Mouse (Mus musculus) left cerebral cortex, adult 18-20 months (tissue): ENCODE results near the gene Mesp1. TPM values are rescaled to one million over a fixed set of nuclear protein-coding genes. Genes with fewer than 3 reads are reported as not detected.
A peak's percentile ranks its signal among the peaks of the same experiment; 100 is the strongest.

Experiments used
- DNase-seq, 2 experiments: peaks; one replicate each; pipeline ENCODE4 v3.0.0; 2021 to 2022; ENCODE audit warnings: low spot score in 2 of 2, mixed read lengths in 1 of 2
- total RNA-seq, 2 experiments: library from RNA; stranded (reverse); gene quantifications; 2 replicates each; pipeline ENCODE4 v1.2.3; 2021

Gene Mesp1
- total RNA-seq, 2 experiments from 2014 or later: 0.28 TPM; not detected in 1

DNA sequence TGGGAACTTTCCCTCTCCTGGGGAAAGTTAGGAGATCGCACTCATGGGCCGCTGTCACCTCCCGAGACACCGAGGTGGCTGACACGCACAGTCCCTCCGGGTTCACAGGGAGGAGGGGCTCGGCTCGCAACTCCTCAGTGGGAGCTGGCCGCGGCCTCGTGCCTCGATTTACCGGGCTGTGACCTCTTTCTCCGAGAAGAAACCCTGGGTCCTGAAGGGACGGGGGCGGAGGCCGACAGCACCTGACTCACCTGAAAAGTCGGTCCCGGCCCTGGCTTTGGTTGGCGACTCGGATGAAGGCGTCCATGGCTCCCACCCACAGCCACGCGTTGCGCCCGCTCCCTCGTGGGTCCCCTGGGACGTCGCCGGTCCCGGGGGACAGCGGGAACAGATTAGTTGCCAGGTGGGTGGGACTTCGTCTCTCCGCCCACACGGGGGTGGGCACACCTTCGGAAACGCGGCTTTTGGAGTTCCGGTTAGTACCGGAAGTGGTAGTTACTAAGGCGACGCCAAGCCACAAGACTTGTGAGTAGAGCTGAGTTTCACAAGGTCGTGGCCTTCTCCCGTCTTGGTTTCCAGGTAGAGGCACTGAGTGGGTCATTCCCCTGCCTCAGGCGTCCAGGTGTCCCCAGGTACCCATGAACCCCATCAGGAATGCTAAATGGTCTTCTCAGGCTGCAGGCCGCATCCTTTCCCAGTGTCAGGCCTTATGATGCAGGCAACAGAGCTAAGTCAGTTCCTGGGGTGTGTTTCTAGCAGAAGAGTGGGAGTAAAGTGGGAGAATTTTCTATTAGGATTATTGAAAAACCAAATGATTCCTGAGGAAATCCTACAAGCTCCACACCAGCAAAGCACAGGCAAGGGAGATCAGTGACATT is 50.7 kb downstream of the Mesp1 start, which contains the start of the genes Pex11a and Wdr93:
TSS of gene Pex11a (minus strand) at position 473 of the 878 bp plus-strand sequence.
TSS of gene Wdr93 (plus strand) at position 505 of the 878 bp plus-strand sequence.
- DNase-seq: peak; percentile 64 to 66

DNA sequence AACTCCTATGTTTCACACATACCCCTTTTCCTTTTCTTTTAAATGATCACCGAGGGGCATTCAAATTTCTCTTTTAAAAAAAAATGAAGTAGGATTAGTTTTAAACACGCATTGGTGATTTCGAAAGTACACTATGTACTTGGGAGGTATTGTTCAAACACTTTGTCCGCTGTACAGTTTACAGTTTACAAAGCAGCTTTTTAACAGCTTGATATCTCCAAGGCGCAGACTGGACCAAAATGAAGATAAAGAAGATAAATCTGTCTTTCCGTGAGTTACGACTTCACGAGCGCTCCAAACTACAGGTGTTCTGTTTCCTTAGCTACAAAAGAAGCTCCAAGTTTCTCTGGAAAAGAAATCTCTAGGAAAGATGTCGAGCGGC is 51.3 kb downstream of the Mesp1 start:
- DNase-seq: no peak

Other genes with a start within 250 kb of the Mesp1 start
- 1 to 10 TPM; 1.6 to 2.3 TPM for gene Rhcg, start 176.1 kb downstream of the Mesp1 start, total RNA-seq
- under 1 TPM in 1 of 2 experiments, not detected in 1; 0.12 TPM for gene Ticrr, start 133.6 kb downstream of the Mesp1 start, total RNA-seq
- gene Kif7, start 78.1 kb downstream of the Mesp1 start, total RNA-seq: 1 to 10 TPM; 1.1 to 1.6 TPM
- gene Plin1, start 60.9 kb downstream of the Mesp1 start, total RNA-seq: not detected
- 10 to 100 TPM; 10.9 to 11.9 TPM for gene Pex11a, start 50.7 kb downstream of the Mesp1 start, total RNA-seq
- gene Wdr93, start 50.6 kb downstream of the Mesp1 start, total RNA-seq: under 1 TPM in 1 of 2 experiments, not detected in 1; 0.21 TPM
- 1 to 10 TPM; 1.6 to 2.0 TPM for gene Mesp2, start 16.9 kb upstream of the Mesp1 start, total RNA-seq
- 1 to 10 TPM; 5.3 to 5.5 TPM for gene Anpep, start 67.3 kb upstream of the Mesp1 start, total RNA-seq
- gene Ap3s2, start 126.9 kb upstream of the Mesp1 start, total RNA-seq: 10 to 100 TPM; 36.3 to 47.4 TPM
- gene Arpin, start 141.6 kb upstream of the Mesp1 start, total RNA-seq: 10 to 100 TPM; 13.5 TPM
- gene Zfp710, start 231.0 kb upstream of the Mesp1 start, total RNA-seq: 10 to 100 TPM; 19.4 to 22.1 TPM